Mouse (Mus musculus) gastrocnemius, postnatal 14 days (tissue): ENCODE data around the gene Arrdc1. TPM values are rescaled to one million over a fixed set of nuclear protein-coding genes. Genes with fewer than 3 reads are reported as not detected.

Experiments
- DNase-seq: peaks from one replicate; pipeline ENCODE4 v3.0.0; 2021; ENCODE audit warnings: mixed read lengths
- intact Hi-C: fragments of 180-260 bp; cut with DNase I; formaldehyde crosslinking; loops from one replicate; pipeline ENCODE4 v1.15.1; 2025; ENCODE audit warnings: low total_unique reads
- total RNA-seq, 2 experiments: library from RNA; stranded (reverse); gene quantifications; 2 replicates each; pipeline ENCODE4 v1.2.3; 2021

Gene Arrdc1
- total RNA-seq, 2 experiments from 2014 or later, result 5.4 to 5.7 TPM

DNA sequence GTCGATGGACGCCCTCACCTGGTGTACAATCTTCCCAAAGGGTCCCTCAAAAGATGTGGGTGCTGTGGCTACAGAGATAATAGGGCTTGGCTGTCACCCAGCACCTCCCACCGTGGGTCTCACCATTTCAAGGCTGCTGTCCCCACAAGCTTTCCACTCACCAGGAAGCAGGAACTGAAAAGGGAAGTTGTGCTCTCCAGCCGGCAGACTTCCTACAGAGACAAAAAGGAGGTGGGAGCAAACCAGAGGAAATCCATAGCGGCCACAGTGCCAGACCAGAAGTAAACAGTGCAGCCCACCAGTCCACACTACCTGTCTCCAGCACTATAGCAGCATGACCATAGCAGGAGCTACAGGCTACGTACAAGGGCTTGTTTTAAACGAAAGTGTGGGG, 8.1 kb downstream of the Arrdc1 start:
- intact Hi-C loops, result no loop called here
- no peak for DNase-seq

DNA sequence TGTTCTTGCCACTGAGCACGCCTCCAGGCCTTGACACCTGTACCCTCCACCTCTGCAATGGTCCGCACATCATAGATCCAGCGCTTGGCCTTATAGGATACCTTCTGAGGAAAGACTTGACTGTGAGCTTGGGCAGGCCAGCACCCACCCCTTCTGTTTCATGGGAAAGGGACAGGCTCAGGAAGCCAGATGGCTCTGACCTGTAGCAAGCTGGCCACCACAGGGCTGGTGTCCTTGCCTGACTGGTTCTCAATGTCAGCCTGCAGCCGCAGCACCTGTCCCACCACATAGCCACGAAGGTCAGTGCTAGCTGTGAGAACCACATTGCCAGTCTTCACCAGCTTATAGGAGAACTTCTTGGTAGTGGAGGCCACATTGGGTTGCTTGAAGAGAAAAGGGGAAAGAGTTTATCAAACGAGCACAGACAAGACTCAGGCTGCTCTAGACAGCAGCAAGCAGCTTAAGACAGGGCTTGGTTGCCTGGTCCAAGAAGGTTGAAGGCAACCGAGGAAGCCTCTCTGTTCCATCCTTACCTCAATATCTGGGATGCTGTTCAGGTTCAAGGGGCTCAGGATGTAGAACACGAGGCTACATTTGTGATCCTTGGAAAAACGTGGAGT, 8.6 kb downstream of the Arrdc1 start:
- no peak for DNase-seq
- intact Hi-C loops, result no loop called here

DNA sequence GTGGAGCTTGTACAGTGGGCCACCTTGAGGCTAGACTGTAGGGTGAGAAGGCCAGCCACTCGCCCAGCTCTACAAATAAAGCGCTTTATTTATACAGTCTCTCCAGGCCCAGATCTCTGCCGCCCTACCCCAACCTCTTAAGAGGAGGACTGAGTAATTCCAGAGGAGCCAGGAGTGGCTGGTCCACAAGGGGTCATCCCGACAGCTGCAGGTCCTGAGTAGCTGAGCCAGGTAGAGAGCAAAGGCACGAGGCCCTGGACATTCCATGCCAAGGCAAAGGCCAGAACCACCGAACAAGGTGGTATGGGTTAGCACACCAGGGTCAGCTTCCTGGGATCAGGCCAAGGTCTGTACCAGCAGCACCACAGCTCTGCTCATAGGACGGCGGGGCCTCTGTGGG, 9.8 kb downstream of the Arrdc1 start:
- intact Hi-C loops, result no loop called here
- DNase-seq, result no peak

DNA sequence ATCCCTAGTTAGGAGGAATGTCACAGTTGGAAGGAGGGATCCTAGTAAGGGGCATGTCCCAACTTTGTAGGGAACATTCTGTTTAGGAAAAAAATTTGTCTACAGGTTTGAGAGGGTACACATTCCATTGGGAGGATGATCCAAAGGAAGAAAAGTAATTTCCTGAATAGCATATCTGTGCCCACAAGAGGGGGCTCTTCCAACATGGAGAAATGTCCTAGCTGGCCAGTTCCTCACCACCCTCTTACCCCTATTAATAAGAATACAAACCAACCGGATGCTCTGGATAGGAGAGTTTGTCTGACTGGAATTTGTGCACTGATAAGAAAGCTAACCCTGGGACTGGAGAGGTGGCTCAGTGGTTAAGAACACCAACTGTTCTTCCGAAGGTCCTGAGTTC, 11.5 kb downstream of the Arrdc1 start:
- intact Hi-C loops, result no loop called here
- no peak for DNase-seq

DNA sequence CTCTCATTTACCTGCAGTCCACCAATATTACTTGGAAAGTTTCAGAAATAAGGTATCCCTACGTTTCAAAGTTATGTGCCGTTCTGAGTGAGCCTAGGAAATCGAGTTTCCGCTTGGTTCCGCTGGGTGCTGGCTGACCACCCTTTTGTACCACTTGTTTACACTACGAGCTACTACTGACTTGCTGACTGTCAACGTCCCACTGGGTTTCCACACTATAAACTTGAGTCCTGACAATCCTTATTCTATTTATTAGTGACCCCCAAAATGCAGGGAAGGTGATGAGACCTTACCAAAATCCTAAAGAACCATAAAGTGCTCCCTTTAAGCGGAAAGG, 15.2 kb downstream of the Arrdc1 start:
- DNase-seq, result no peak
- intact Hi-C loops, result no loop called here

DNA sequence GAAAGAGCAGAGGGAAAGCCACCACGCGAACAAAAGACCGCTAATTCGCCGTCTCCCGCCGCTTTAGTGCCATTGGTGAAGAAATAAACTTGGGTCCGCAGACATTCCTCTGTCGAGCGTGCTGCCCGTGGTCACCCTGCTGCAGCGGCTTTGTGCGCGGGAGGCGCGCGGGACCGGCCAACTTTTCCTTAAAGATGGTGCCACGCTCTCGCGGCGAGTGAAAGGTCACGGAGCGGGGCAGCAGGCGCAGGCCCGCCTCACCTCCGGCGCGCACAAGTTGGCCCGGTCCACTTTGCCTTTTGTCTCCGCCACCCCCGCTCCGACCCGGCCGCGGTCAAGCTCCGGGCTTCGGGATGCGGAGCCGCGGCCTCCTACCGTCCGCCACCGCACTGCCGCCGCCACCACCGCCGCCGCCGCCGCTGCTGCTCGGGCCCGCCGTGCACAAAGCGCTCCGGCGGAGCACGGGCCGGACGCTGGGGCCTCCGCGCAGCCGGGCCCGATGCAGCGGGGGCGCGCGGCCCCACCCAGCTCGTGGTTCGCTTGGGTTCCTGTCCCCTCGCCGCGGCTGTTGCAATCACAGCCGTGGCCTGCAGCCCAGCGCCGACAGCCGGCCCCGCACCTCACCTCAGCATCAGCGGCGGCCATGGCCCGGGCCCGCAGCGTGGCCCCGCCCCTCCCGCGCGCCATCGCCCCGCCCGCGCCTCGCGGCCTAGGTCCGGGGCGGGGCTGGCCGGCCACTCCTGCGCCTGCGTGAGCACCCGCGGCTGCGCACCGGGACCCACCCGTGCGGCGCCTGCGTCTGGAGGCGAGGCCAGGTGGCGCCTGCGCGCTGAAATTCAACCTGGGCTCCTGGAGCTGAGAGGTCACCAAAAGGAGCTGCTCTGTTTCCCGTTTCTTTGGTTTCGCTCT, 15.9 kb downstream of the Arrdc1 start, which contains the start of gene Ehmt1:
Gene Ehmt1, minus strand, starts transcription at position 685 of the 909 bp plus-strand sequence.
- intact Hi-C loops, result no loop called here
- DNase-seq, result peak; percentile 95

DNA sequence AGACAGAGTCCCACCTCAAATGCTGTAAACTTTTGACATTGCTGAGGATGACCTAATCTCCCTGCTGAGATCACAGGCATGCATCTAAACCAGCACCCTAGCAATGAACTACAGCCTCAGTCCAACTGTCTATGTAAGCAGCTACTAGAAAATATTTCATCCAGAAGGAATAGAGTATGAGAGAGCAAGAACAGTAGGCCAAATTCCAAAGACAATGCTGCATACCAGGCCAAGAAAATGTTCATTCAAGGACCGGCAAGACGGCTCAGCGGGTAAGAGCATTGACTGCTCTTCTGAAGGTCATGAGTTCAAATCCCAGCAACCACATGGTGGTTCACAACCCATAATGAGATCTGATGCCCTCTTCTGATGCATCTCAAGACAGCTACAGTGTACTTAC, 20.3 kb downstream of the Arrdc1 start:
- intact Hi-C loops, result no loop called here
- DNase-seq, result no peak

DNA sequence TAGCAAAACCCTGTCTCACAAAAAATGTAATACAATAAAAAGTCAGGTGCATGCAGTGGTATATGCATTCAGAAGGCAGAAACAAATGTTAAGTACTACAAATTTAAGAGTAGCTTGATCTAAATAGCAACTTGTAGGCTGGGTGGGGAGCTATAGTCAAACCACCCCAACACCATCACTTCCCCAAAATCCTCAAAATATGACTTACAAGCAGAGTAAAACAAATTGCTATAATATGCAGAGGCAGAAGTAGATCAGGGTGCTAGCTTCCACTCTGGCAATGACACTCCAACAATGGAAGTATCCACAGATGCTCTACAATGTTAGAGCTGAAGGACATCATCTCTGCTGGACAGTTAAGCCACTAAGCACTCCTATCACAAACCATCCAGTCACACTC, 22.5 kb downstream of the Arrdc1 start:
- DNase-seq, result no peak
- intact Hi-C loops, result no loop called here

DNA sequence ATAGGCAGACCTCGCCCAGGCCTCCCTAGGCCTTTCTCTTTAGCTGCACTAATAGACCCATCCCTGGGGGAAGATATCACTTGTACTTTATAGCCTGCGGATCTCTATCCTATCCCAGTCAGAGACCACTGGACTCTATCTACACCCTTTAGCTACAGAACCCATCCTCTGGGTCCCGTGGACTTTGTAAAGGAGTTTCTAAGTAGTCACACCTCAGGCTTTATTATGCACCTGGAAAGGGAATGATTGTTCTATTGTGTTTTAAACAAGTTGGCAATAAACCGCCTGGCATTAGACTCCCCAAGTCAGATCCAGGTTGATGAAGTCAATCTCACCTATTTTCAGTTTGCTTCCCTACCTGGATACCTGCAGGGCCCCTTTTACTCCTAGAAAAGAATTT, 22.9 kb downstream of the Arrdc1 start:
- intact Hi-C loops, result no loop called here
- no peak for DNase-seq

DNA sequence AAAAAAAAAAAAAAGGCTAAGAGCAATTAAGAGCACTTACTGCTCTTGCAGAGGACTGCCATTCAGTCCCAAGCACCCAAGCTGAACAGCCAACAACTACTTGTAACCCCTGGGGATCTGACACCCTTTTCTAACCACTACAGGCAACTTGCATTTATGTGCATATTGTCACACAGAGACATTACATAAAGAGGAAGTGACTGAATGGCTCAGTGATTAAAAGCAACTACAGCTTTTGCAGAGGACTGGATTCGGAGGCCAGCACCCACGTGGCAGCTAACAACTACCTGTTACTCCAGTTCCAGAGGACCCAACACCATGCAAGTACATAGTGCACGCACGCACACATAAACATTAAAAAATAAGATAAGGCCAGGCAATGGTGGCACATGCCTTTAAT, 24.6 kb downstream of the Arrdc1 start:
- DNase-seq, result no peak
- intact Hi-C loops, result no loop called here

DNA sequence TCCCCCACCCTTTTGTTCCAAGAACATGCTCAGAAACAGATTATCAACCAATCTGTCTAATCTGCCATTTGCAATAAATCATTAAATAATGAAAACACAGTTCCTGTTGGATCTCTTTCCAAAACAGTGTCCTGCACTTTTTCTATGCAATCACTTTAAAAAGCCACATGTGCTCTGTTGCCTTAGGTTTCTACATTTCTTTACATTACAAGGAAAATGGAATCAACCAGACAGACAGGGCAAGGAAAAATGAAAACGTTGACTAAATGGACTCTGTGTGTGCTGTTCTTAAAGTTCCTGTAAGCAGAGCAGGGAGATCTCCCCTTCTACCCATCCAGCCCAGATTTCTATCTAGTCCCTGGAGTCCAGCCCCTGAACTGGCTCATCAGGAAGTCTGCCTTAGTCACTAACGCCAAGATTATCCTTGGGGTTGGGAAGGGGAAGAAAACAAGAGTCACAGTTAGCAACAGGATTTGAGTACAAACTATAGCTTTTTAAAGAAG, 29.3 kb downstream of the Arrdc1 start:
- no peak for DNase-seq
- intact Hi-C loops, result no loop called here

DNA sequence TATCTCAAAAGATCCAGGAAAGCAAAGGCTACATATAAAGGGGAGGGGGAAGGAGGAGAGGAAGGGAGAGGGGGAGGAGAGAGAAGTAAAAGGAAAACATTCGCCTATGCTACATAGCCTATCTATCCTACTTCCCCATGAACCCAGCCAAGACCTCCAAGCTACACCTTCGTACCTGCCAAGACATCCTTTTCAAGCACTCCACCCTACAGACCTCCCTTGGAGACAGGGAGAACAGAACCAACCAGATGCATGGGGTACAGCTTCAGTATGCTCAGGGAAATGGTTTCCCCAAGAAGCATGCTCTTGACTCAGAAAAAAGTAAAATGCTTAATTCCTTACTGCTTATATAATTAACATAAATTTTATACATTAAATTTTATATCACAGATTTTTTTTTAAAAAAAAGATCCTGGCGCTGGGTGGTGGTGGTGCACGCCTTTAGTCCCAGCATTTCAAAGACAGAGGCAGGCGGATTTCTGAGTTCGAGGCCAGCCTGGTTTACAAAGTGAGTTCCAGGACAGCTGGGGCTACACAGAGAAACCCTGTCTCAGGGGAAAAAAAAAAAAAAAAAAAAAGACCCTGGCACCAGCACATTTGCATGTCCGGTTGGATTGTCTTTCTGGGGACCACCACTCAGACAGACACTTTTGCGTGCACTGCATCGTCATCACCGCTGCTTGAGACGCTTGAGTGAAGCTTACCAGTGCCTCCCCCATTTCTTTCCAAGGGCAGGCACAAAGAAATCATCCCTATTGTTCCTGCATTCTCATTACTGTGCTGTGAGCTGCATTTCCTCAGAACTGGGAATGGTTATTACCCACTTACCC, 30.0 kb downstream of the Arrdc1 start:
- DNase-seq, result no peak
- intact Hi-C loops, result no loop called here

DNA sequence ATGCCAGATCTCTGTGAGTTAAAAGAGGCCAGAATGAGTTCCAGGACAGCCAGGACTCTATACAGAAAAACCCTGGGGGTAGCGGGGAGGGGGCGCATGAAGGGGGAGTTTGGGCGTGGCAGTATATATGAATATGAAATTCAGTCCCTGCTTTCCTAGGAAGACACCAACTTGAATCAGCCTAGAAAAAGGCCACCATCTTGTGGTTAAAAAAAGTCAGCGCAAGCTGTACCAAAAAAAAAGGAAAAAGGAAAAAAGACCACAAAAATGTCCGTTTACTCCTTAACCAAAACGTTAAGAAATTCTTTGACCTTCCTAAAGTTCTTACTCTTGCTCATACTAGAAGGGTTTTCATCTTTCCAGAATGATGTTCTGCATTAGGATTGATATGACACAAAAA, 32.1 kb downstream of the Arrdc1 start:
- intact Hi-C loops, result no loop called here
- DNase-seq, result no peak

DNA sequence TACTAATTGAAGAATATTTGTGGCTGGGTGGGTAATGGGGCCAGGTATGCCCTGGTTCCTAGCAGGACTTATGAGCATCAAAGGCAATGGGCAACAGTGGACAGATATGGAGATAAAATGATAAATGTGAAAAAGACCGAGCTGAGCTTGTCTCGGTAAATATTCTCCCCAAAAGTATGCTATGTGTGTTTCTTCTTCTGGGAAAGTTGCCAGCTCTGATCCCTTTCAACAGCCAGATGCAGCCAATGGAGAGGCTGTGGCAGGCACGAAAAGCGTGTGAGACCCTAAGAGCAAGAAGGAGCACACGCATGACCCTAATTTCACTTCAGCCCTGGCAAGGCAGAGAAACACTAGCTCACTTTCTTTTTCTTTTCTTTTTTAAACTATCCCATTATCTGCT, 34.0 kb downstream of the Arrdc1 start:
- no peak for DNase-seq
- intact Hi-C loops, result no loop called here

DNA sequence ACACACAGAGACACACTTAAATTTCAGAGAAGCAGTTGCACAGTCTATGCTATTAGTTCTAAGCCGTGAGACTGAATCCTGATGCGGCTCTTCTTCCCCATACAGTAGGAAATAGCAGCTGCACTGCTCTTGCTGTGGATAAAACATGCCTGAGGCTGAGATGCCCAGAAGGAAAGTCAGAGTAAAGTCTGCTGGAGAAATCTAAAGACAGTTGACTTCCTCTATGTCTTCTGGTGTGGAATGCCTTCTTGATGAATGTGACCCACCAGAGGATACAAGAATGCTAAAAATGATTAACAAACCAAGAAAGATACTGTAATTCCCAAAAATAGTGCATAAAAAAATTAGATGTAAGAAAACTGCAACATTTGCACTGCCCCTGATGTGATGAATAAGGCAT, 35.8 kb downstream of the Arrdc1 start:
- DNase-seq, result no peak
- intact Hi-C loops, result no loop called here

DNA sequence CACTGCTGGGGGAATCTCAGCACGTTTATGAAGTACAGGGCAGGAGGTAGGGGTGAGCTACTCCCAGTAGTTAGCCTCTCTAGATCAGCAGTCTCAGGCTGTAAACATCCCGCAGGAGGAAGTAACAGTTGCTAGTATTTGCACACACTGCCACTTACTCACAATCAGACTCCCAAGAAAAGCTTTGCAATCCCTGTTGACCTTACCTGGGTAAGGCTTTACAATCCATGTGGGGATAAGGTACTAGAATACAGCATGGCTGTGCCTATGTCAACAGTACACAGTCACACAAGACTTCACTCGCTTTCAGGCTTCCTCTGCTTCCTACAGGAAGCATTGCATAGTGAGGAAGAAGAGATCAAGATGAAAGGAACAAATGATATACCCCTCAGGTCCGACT, 38.3 kb downstream of the Arrdc1 start:
- intact Hi-C loops, result no loop called here
- no peak for DNase-seq

DNA sequence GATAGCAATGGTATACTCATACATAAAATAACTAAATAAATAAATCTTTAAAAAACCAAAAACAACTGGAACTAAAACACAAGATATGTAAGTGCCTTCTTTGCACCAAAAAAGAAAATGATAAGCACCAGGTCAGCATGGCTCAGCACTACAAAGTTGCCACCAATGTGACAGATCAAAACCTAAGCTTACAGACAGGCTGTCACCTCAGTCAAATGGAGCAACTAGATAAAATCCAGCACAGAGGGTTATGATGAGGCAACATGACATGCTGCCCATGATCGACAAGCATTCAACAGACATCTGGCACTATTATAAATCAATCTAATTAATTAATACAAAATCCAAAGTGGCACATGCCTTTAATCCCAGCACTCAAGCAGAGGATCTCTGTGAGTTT, 40.8 kb downstream of the Arrdc1 start:
- DNase-seq, result no peak
- intact Hi-C loops, result no loop called here

DNA sequence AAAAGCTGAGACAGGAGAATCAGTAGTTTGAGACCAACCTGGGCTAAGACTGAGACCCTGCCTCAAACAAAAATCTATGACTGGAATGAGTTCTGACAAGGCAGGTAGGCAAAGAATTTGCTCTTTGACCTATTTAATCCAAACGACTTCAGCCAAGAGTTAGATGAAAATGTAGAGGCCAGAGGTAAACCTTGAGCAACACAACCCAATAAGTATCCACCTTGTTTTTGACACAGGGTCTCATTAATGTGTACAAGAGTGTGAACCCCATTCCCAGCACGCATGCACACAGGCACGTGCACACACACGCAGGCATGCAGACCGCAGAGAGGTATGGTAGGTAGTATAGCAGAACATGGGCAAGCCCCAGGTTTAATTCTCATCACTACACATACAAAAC, 42.7 kb downstream of the Arrdc1 start:
- intact Hi-C loops, result no loop called here
- no peak for DNase-seq

DNA sequence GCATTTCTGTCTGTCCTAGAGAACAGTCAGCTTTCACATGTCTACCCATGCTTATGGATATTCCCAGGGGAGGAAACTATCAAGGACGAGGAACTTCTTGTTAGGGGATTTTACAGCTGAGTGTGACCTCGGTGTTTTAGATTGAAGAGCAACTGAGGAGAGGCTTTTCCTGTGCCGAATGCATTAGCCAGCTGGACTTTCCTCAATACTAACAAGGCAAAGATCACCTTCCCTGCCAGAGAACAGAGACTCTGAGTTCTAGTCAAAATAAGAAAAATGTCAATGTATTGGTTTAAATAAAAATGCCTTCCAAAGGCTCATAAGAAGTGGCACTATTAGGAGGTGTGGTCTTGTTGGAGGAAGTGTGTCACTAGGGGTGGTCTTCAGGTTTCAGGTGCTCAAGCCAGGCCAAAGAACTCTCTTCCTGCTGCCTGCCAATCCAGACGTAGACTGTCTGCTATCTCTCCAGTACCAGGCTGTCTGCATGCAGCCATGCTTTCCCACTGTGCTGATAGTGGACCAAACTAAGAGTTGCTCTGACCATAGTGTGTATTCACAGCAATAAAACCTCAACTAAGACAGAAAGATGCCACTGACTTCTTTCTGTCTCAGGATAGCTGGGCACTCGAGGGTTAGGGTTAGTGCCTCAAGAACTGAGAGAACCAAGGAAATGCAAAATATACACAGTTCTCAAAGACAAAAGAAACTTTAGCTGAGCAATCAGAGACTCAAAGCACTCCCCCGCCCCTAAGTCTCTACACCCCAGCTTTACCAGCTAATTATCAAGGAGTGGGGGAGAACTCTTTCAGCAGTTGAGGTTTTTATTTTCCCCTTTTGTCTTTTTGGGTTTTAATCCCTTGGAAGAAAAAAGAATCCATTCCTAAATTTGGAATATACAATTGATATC, 44.3 kb downstream of the Arrdc1 start:
- intact Hi-C loops, result no loop called here
- DNase-seq, result no peak
